Mouse (Mus musculus): ENCODE results near the gene Setd6.

DNA sequence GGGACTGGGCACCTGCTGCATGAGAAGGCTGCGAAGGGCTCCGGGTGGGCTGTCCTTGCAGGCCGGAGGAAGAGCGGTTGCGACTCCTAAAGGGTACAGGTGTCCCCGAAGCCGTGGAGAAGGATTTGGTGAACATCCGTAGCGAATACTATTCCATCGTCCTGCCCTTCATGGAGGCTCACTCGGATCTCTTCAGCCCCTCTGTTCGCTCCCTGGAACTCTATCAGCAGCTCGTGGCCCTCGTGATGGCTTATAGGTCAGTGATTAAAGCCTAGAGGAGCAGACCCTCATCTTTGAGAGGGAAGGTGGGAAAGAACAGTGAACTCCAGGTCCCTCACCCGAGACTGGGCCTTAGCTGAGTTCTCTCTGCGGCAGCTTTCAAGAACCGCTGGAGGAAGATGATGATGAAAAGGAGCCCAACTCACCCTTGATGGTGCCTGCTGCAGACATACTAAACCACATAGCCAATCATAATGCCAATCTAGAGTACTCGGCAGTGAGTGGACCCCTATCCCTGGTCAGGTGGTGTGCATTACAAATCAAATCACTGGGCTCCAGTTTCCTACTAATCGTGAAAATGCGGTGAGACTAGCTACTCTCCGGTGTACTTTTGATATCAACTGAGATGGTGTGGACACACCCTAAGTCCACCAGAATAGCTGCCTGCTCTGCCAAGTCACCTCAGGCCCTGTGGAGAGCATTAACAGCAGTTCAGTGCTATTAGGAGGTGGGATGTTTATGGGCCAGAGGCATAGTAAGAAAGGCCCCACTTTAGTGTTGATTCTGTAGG is 1.1 kb downstream of the Setd6 start:
- TF ChIP-seq CTCF (IDR thresholded peaks at IDR 0.05; ENCODE audit: low read depth): no peak
- no peak for TF ChIP-seq EP300 (optimal IDR thresholded peaks at IDR 0.05)

Measured in stomach, postnatal 0 days (tissue).